In genomic region chr2:18160992-18161391, GRCm38 (mm10) we compare ENCODE assay signal across 17 mouse cellular contexts.
"Had no signal": no experiment of that assay in that cellular context is flagged by ENCODE, and none has a peak within 500 bp of the region (broad histone marks: within the 10 kb centered on the region; RNA-seq: fewer than 3 reads in every experiment).

No protein-coding gene starts in this region.

- H3K27me3 ChIP-seq: lung, embryonic 15.5 days; megakaryocyte, embryonic 14.5 days; midbrain, embryonic 13.5 days; midbrain, embryonic 15.5 days; neural tube, embryonic 12.5 days; stomach, embryonic 15.5 days had no signal

- H3K4me2 ChIP-seq: lung, embryonic 15.5 days; midbrain, embryonic 11.5 days; midbrain, embryonic 13.5 days; midbrain, embryonic 15.5 days; neural tube, embryonic 12.5 days; stomach, embryonic 15.5 days had no signal

- DNase-seq: lung, adult 2 months; lung, postnatal 14 days; lung, postnatal 36 days; right cerebral cortex, postnatal 14 days; thymus, adult 2 months; thymus, postnatal 25 days; thymus, postnatal 4 days had no signal

- H3K4me3 ChIP-seq: lung, embryonic 15.5 days; megakaryocyte, embryonic 14.5 days; midbrain, embryonic 13.5 days; midbrain, embryonic 15.5 days; neural tube, embryonic 12.5 days; stomach, embryonic 15.5 days had no signal

- H3K4me1 ChIP-seq: lung, embryonic 15.5 days; midbrain, embryonic 13.5 days; neural tube, embryonic 12.5 days; stomach, embryonic 15.5 days had no signal

- ATAC-seq: lung, postnatal 0 days; midbrain, embryonic 13.5 days; midbrain, embryonic 15.5 days had no signal

- H3K9me3 ChIP-seq: lung, embryonic 15.5 days; megakaryocyte, embryonic 14.5 days; midbrain, embryonic 13.5 days; midbrain, embryonic 15.5 days; neural tube, embryonic 12.5 days; stomach, embryonic 15.5 days had no signal

- H3K27ac ChIP-seq: lung, embryonic 15.5 days; macrophage; midbrain, embryonic 13.5 days; midbrain, embryonic 15.5 days; neural tube, embryonic 12.5 days; stomach, embryonic 15.5 days; stomach, postnatal 0 days had no signal

- H3K9ac ChIP-seq: lung, embryonic 15.5 days; midbrain, embryonic 13.5 days; midbrain, embryonic 15.5 days; neural tube, embryonic 12.5 days; stomach, embryonic 15.5 days had no signal
